Mouse (Mus musculus) forebrain, embryonic 16.5 days (tissue): ENCODE data around the gene Gk2. TPM values are rescaled to one million over a fixed set of nuclear protein-coding genes. Genes with fewer than 3 reads are reported as not detected.
A peak's percentile ranks its signal among the peaks of the same experiment; 100 is the strongest.

ENCODE experiments used
- ATAC-seq: fragments of 200-750 bp; cut with Nextera tagmentation; 2 replicates; pipeline ENCODE4 v1.8.0; 2017; ENCODE audit warnings: mild to moderate bottlenecking, moderate library complexity
- H3K27ac ChIP-seq: fragments of 300-500 bp; sonication (generic); 2 replicates; pipeline ENCODE4 v1.5.1; 2014; ENCODE audit warnings: low read length, control low read depth
- H3K27me3 ChIP-seq: fragments of 300-500 bp; sonication (generic); replicated peaks from 2 replicates; pipeline ENCODE4 v1.6.1; 2014; ENCODE audit warnings: low read length; ENCODE audit not compliant: control insufficient read depth, insufficient read depth
- H3K36me3 ChIP-seq: fragments of 300-500 bp; sonication (generic); 2 replicates; pipeline ENCODE4 v1.6.1; 2014; ENCODE audit not compliant: control insufficient read depth, insufficient read depth
- H3K4me1 ChIP-seq: fragments of 300-500 bp; sonication (generic); replicated peaks from 2 replicates; pipeline ENCODE4 v1.6.1; 2014; ENCODE audit warnings: low read length; ENCODE audit not compliant: control insufficient read depth, insufficient read depth
- H3K4me2 ChIP-seq: fragments of 300-500 bp; sonication (generic); 2 replicates; pipeline ENCODE4 v1.6.1; 2014; ENCODE audit warnings: mild to moderate bottlenecking, low read length, control low read depth
- H3K4me3 ChIP-seq: fragments of 300-500 bp; sonication (generic); replicated peaks from 2 replicates; pipeline ENCODE4 v1.5.1; 2014; ENCODE audit warnings: mild to moderate bottlenecking, low read length, control low read depth
- H3K9ac ChIP-seq: fragments of 300-500 bp; sonication (generic); replicated peaks from 2 replicates; pipeline ENCODE4 v1.6.1; 2014; ENCODE audit warnings: low read depth, low read length, control low read depth
- H3K9me3 ChIP-seq: fragments of 300-500 bp; sonication (generic); 2 replicates; pipeline ENCODE4 v1.6.1; 2016; ENCODE audit warnings: low read length; ENCODE audit not compliant: control insufficient read depth
- WGBS: fragments of 180-500 bp; shearing (Covaris S2); extraction: QIAGEN DNeasy Blood & Tissue Kit; methylation state at CpG from one replicate; pipeline ENCODE4 v1.1.7; 2014; 5-methylcytosine and 5-hydroxymethylcytosine counted together
- polyA plus RNA-seq: library from polyadenylated mRNA; unstranded; fragments of >200 nt; fragmentation: Nextera tagmentation; extraction: Ambion mirVana; gene quantifications from 2 replicates; pipeline ENCODE4 v1.2.1, GENCODE M21; 2015

The Gk2 gene
- polyA plus RNA-seq, 1 experiment from 2014 or later = not detected

- Histone ChIP-seq H3K4me3 (no peak overlapping the region), H3K27me3 (no peaks in the 10 kb centered on the region), H3K27ac (no peak overlapping the region), H3K9me3 (no peaks in the 10 kb centered on the region), H3K9ac (no peak overlapping the region), H3K4me2 (no peak overlapping the region), H3K4me1 (peaks cover 14% of the 10 kb centered on the region), H3K36me3 (no peaks in the 10 kb centered on the region)
- ATAC-seq = no peak
- 84% methylated on average over 3 of the region's 3 CpGs for WGBS
Observed at GRCm38 (mm10) chr5:97462856-97463255, 6.0 kb upstream of the Gk2 start.

- H3K4me2 ChIP-seq = no peak overlapping the region
- no peaks in the 10 kb centered on the region for H3K4me1 ChIP-seq
- H3K9ac ChIP-seq = no peak overlapping the region
- H3K36me3 ChIP-seq = no peaks in the 10 kb centered on the region
- 91% methylated on average over 4 of the region's 4 CpGs for WGBS
- ATAC-seq = no peak
- no peaks in the 10 kb centered on the region for H3K27me3 ChIP-seq
- no peaks in the 10 kb centered on the region for H3K9me3 ChIP-seq
- no peak overlapping the region for H3K4me3 ChIP-seq
- H3K27ac ChIP-seq = no peak overlapping the region
Observed at GRCm38 (mm10) chr5:97451451-97451850, 5.4 kb downstream of the Gk2 start.

GRCm38 (mm10) chr5:97444191-97444590 lies 12.6 kb downstream of the Gk2 start:
- Histone ChIP-seq H3K4me1 (no peaks in the 10 kb centered on the region), H3K27ac (no peak overlapping the region), H3K9me3 (no peaks in the 10 kb centered on the region), H3K4me2 (no peak overlapping the region), H3K9ac (no peak overlapping the region), H3K27me3 (no peaks in the 10 kb centered on the region), H3K36me3 (no peaks in the 10 kb centered on the region), H3K4me3 (no peak overlapping the region)
- no peak for ATAC-seq
- WGBS = 34% methylated on average over 1 of the region's 1 CpGs

- H3K36me3 ChIP-seq = no peaks in the 10 kb centered on the region
- no peak overlapping the region for H3K4me3 ChIP-seq
- no peak for ATAC-seq
- WGBS = 92% methylated on average over 2 of the region's 2 CpGs
- peaks cover 3% of the 10 kb centered on the region for H3K4me1 ChIP-seq
- H3K9ac ChIP-seq = no peak overlapping the region
- no peak overlapping the region for H3K27ac ChIP-seq
- H3K9me3 ChIP-seq = no peaks in the 10 kb centered on the region
- H3K4me2 ChIP-seq = no peak overlapping the region
- no peaks in the 10 kb centered on the region for H3K27me3 ChIP-seq
Observed at GRCm38 (mm10) chr5:97432512-97432911, 24.3 kb downstream of the Gk2 start.

- Histone ChIP-seq H3K4me2 (no peak overlapping the region), H3K36me3 (no peaks in the 10 kb centered on the region), H3K27me3 (no peaks in the 10 kb centered on the region), H3K27ac (no peak overlapping the region), H3K9me3 (no peaks in the 10 kb centered on the region), H3K4me3 (no peak overlapping the region), H3K9ac (no peak overlapping the region), H3K4me1 (peaks cover 3% of the 10 kb centered on the region)
- no peak for ATAC-seq
- WGBS = 50% methylated on average over 9 of the region's 9 CpGs
Observed at GRCm38 (mm10) chr5:97429976-97430375, 26.8 kb downstream of the Gk2 start.

GRCm38 (mm10) chr5:97421669-97422068 lies 35.2 kb downstream of the Gk2 start:
- Histone ChIP-seq H3K4me1 (peaks cover 1% of the 10 kb centered on the region; the same call in 1 of the 2 replicates), H3K9ac (no peak overlapping the region), H3K4me3 (no peak overlapping the region), H3K27ac (no peak overlapping the region), H3K4me2 (no peak overlapping the region), H3K9me3 (0 out of 2 replicates have a peak, but pooled peaks cover 2% of the 10 kb centered on the region), H3K36me3 (no peaks in the 10 kb centered on the region), H3K27me3 (no peaks in the 10 kb centered on the region)
- WGBS = 96% methylated on average over 2 of the region's 2 CpGs
- ATAC-seq = no peak

- WGBS = 85% methylated on average over 2 of the region's 2 CpGs
- no peak for ATAC-seq
- no peak overlapping the region for H3K4me3 ChIP-seq
Observed at GRCm38 (mm10) chr5:97417185-97417584, 39.6 kb downstream of the Gk2 start.

GRCm38 (mm10) chr5:97415837-97416236 lies 41.0 kb downstream of the Gk2 start:
- no peaks in the 10 kb centered on the region for H3K27me3 ChIP-seq
- no peak overlapping the region for H3K9ac ChIP-seq
- no peak overlapping the region for H3K27ac ChIP-seq
- H3K9me3 ChIP-seq = no peaks in the 10 kb centered on the region
- ATAC-seq = peak; percentile 93
- no peak overlapping the region for H3K4me3 ChIP-seq
- no peaks in the 10 kb centered on the region for H3K36me3 ChIP-seq
- H3K4me2 ChIP-seq = no peak overlapping the region
- WGBS = 36% methylated on average over 6 of the region's 6 CpGs
- H3K4me1 ChIP-seq = peaks cover 16% of the 10 kb centered on the region

More at GRCm38 (mm10) chr5:97417185-97417584, 39.6 kb downstream of the Gk2 start:
- H3K4me2 ChIP-seq = no peak overlapping the region
- no peaks in the 10 kb centered on the region for H3K36me3 ChIP-seq
- H3K9me3 ChIP-seq = 0 out of 2 replicates have a peak, but pooled peaks cover 1% of the 10 kb centered on the region
- H3K4me1 ChIP-seq = peaks cover 14% of the 10 kb centered on the region
- H3K27ac ChIP-seq = no peak overlapping the region
- no peak overlapping the region for H3K9ac ChIP-seq
- no peaks in the 10 kb centered on the region for H3K27me3 ChIP-seq

GRCm38 (mm10) chr5:97413716-97414115 lies 43.1 kb downstream of the Gk2 start:
- no peak overlapping the region; the same call in 1 of the 2 replicates for H3K27ac ChIP-seq
- H3K4me3 ChIP-seq = no peak overlapping the region
- no peak overlapping the region for H3K4me2 ChIP-seq
- H3K9me3 ChIP-seq = no peaks in the 10 kb centered on the region
- ATAC-seq = peak; percentile 9; the same call in 1 of the 2 replicates
- no peaks in the 10 kb centered on the region for H3K36me3 ChIP-seq
- 54% methylated on average over 3 of the region's 3 CpGs for WGBS
- peaks cover 26% of the 10 kb centered on the region for H3K4me1 ChIP-seq
- H3K9ac ChIP-seq = no peak overlapping the region
- no peaks in the 10 kb centered on the region for H3K27me3 ChIP-seq

- H3K4me3 ChIP-seq = no peak overlapping the region
- peak overlapping the region; percentile 42 for H3K27ac ChIP-seq
- peaks cover 21% of the 10 kb centered on the region for H3K4me1 ChIP-seq
- H3K36me3 ChIP-seq = no peaks in the 10 kb centered on the region
- no peaks in the 10 kb centered on the region for H3K9me3 ChIP-seq
- H3K9ac ChIP-seq = no peak overlapping the region
- ATAC-seq = no peak
- H3K4me2 ChIP-seq = no peak overlapping the region
- no peaks in the 10 kb centered on the region for H3K27me3 ChIP-seq
- WGBS = 36% methylated on average over 6 of the region's 6 CpGs
Observed at GRCm38 (mm10) chr5:97410190-97410589, 46.6 kb downstream of the Gk2 start.
